Mouse (Mus musculus): ENCODE data around the gene Pak3.
A peak's percentile ranks its signal among the peaks of the same experiment; 100 is the strongest.

Pak3 gene

GRCm38 (mm10) chrX:143664221-143665150 is 146.1 kb downstream of the Pak3 start:
- peak; percentile 0 for DNase-seq

- DNase-seq: no peak
Measured at GRCm38 (mm10) chrX:143665771-143666170, 147.4 kb downstream of the Pak3 start.

- DNase-seq: peak; percentile 0
Measured at GRCm38 (mm10) chrX:143666991-143667390, 148.6 kb downstream of the Pak3 start.

GRCm38 (mm10) chrX:143668242-143668641 is 149.9 kb downstream of the Pak3 start:
- peak; percentile 30 for DNase-seq

GRCm38 (mm10) chrX:143678566-143678965 is 160.2 kb downstream of the Pak3 start:
- no peak for DNase-seq

GRCm38 (mm10) chrX:143722250-143722649 is 203.9 kb downstream of the Pak3 start:
- DNase-seq: no peak

- DNase-seq: no peak
Measured at GRCm38 (mm10) chrX:143725411-143725810, 207.0 kb downstream of the Pak3 start.

- DNase-seq: peak; percentile 14
Measured at GRCm38 (mm10) chrX:143736035-143736434, 217.6 kb downstream of the Pak3 start.

- peak; percentile 11 for DNase-seq
Measured at GRCm38 (mm10) chrX:143739171-143739570, 220.8 kb downstream of the Pak3 start.

- peak; percentile 0 for DNase-seq
Measured at GRCm38 (mm10) chrX:143762556-143762955, 244.2 kb downstream of the Pak3 start.

GRCm38 (mm10) chrX:143815948-143816347 is 297.6 kb downstream of the Pak3 start:
- DNase-seq: no peak

- no peak for DNase-seq
Measured at GRCm38 (mm10) chrX:143818961-143819360, 300.6 kb downstream of the Pak3 start.

- no peak for DNase-seq
Measured at GRCm38 (mm10) chrX:143826521-143826920, 308.1 kb downstream of the Pak3 start.

GRCm38 (mm10) chrX:143827212-143827611 is 308.8 kb downstream of the Pak3 start, which contains the start of gene Capn6:
TSS of gene Capn6 (minus strand) at chrX:143827414.
- DNase-seq: peak; percentile 8

- DNase-seq: no peak
Measured at GRCm38 (mm10) chrX:143846637-143847036, 328.2 kb downstream of the Pak3 start.

Data from lung, postnatal 14 days (tissue).